Mouse (Mus musculus): Measurements from ENCODE around the gene Ehd4.
A peak's percentile ranks its signal among the peaks of the same experiment; 100 is the strongest.

The Ehd4 gene

DNA sequence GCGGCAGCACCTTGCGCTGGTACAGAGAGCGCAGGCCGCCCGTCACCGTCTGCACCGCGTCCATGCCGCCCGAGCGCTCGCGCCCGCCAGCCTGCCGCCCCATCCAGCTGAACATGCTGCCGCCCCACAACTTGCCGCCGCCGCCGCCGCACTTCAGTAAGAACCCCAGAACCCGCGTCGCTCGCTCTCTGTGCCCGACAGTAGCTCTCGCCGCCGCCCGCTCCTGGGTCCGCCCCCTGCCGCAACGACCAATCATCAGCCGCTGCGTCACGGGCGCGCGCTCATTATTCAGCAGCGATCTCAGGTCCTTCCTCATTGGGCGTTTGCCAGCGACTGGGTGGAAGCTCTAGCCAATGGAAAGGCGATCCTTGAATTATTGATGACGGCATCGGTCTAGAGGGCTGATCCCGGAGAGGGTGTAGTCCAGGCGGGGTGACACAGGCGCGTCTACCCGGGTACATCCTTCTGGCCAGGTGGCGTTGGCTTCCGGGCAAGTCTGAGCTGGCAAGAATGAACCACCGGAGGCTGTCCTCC lies at the start of gene Ehd4:
Ehd4 (minus strand) TSS at position 246 of the 534 bp plus-strand sequence.
- DNase-seq (ENCODE audit: low spot score) = peak; percentile 97

DNA sequence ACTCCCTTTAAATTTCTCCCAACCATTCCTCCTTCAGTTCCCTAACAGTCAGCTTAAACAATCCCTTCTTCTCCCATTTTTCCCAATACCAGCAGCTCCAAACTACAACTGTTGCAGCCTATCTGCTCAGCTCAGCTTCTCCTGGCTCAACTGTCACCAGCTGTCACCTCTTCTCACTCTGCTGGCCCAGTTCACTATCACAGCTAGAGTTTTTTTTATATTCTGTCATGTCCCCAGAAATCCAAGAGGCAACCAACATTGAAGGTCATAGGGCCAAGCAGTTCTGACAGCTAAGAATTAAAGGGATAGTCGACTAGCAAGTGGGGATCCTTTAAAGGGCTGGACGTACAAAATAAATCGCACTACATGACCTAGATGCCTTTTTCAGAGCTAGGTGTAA lies 49.3 kb upstream of the Ehd4 start:
- no peak for DNase-seq (ENCODE audit: low spot score)

- no peak for DNase-seq (ENCODE audit: low spot score)
Observed at GRCm38 (mm10) chr2:120200077-120200476, 45.7 kb upstream of the Ehd4 start.

- no peak for DNase-seq (ENCODE audit: low spot score)
Observed at GRCm38 (mm10) chr2:120188174-120188573, 33.8 kb upstream of the Ehd4 start.

DNA sequence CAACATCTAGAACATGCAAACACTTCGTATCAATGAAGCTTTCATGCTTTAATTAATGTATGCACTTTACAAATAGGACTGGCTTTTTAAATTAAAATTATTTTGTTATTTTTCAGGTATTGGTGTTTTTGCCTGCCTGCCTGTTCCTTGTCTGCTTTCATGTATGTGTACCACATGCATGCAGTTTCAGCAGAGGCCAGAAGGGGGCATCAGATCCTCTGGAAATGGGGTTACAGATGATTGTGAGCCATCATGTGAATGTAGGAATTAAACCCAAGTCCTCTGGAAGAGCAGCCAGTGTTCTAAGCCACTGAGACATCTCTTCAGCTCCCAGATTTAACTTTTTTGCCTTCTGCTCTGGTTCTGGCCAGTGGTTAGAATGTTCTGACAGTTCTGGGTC lies 33.2 kb upstream of the Ehd4 start:
- DNase-seq (ENCODE audit: low spot score) = no peak

GRCm38 (mm10) chr2:120185527-120186276 lies 31.3 kb upstream of the Ehd4 start:
- DNase-seq (ENCODE audit: low spot score) = no peak

DNA sequence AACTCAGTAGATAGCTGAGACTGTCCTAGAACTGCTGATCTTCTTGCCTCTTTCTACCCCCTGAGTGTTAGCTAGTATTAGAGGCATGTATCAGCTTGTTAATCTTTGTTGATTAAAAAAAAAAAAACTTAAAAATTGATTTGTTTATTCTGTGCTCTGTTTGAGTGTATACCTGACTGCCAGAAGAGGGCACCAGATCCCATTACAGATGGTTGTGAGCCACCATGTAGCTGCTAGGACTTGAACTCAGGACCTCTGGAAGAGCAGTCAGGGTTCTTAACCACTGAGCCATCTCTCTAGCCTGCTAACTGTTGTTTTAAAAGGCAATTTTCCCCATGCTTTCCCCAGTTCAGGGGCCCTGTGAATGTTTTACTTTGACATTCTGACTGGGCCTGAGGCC lies 24.5 kb upstream of the Ehd4 start:
- DNase-seq (ENCODE audit: low spot score) = no peak

- DNase-seq (ENCODE audit: low spot score) = peak; percentile 52
Observed at GRCm38 (mm10) chr2:120173718-120174117, 19.3 kb upstream of the Ehd4 start.

DNA sequence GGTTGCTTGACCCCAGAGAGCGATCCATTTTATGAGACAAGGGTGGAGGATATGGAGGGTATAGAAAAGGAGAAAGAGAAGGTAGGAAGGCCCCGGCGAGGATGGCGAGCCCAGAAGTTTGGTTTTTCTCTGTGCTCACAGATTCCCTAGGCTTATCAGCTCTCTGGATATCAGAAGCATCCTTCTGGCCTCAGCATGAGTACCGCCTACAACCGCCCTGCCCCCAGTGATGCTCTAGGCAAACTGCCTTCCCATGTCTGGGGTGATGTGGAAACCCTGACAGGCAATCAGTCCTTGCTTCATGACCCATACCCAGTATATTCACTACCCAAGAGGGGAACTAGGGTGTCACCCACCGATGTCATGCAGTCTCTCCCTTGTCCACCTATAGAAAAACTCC lies 17.0 kb upstream of the Ehd4 start:
- no peak for DNase-seq (ENCODE audit: low spot score)

DNA sequence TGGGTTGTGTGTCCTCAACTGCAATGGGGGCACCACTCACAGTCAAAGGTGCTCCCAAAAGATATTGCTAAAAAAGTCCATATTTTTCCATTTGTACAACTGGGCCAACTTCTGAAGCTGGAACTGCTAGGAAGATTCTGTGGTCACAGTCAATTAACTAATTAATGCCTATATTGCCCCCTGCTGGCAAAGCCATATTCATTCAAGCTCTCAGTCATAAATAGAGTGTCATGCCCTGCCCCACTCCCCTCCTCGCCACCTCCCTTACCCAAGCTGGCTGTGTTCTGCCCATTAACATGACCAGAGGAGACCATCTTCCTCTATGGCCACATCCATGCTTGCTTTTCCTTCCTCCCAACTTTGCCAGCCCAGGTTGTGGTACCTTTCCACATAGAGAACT lies 16.3 kb upstream of the Ehd4 start:
- DNase-seq (ENCODE audit: low spot score) = peak; percentile 31

DNA sequence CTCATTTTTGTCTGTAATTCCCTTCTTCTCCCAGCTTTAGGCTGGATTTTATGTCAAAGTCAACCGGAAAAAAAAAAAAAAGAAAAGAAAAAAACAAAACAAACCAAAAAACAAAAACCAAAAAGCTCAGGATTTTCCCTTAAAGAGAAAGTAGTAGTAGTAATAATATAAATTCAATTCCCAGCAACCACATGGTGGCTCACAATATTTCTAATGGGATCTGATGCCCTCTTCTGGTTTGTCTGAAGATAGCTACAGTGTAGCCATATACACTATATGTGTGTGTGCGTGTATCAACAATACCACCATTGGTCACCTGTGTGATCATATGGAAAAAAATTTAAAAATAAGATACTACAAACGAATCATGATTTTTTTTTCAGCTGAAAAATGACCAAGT lies 15.0 kb upstream of the Ehd4 start:
- no peak for DNase-seq (ENCODE audit: low spot score)

- no peak for DNase-seq (ENCODE audit: low spot score)
Observed at GRCm38 (mm10) chr2:120167763-120168162, 13.4 kb upstream of the Ehd4 start.

- no peak for DNase-seq (ENCODE audit: low spot score)
Observed at GRCm38 (mm10) chr2:120165474-120165873, 11.1 kb upstream of the Ehd4 start.

DNA sequence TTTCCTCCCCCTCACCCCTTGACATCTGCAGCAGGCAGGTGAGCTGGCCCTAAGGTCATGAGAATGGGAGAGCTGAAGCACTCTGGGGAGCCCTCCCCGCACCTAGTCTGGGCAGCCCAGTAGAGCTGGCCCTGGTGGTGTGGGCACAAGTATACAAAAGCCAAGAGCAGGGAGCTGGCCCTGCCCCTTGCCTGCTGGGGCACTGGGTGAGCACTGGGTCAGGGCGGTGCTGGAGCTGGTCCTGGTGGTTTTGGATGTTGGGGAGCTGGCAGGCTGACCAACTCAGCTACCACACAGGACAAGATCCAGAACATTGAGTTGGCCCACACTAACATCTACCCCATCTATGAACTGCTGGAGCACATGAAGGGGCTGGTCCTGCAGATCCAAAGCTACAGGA lies 5.0 kb upstream of the Ehd4 start:
- DNase-seq (ENCODE audit: low spot score) = no peak

- DNase-seq (ENCODE audit: low spot score) = no peak
Observed at GRCm38 (mm10) chr2:120158846-120159245, 4.4 kb upstream of the Ehd4 start.

DNA sequence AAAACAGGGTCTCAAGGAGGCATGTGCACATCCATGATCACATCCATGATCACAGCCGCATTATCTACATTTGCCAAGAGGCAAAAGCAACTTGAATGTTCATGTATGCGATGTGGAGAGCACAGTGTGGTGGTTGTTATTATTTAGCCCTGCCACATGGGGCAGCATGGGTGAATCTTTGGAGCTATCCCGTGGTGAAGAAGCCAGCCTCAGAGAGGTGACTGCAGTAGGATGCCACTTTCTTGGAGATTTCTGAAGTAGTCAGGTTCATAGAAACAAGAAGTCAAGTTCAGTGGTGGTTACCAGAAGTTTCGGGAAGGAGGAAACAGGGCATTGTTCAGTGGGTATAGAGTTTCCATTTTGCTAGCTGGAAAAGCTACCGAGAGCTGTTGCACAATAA lies 3.6 kb upstream of the Ehd4 start:
- DNase-seq (ENCODE audit: low spot score) = no peak

- DNase-seq (ENCODE audit: low spot score) = no peak
Observed at GRCm38 (mm10) chr2:120157606-120158005, 3.2 kb upstream of the Ehd4 start.

DNA sequence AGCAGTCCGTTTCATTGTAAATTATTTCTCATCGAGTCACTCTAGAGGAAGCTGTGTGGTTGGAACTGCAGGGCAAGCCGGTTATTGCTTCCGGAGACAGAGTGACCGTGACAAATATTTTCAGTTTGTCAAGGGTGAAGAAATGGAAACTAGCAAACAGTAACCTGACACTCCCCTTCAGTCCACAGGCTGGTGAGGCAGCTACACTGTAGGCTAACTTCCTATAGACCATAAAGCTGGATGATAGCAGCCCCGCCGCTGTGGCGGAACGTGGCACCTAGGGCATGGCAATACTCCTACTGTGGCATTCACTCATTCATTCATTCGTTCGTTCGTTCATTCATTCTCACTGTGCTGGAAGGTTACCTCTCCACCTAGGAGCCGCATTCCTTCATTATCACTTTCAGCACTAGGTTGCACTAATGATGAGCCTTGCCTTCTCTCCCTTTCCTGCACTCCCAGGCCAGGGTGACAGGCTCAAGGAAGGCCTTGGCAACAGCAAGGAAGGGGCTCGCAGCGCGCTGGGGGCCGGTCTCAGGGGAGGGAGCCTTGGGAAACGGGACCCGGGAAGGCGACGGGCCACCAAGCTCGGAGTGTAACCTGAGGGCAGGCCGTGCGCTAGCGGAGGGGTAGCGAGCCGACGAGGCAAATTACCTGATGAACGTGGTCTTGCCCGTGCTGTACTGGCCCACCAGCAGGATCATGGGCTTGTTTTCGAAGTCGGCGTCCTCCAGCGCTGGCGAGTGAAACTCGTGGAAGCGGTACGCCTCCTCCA lies 633 bp downstream of the Ehd4 start:
- DNase-seq (ENCODE audit: low spot score) = no peak

DNA sequence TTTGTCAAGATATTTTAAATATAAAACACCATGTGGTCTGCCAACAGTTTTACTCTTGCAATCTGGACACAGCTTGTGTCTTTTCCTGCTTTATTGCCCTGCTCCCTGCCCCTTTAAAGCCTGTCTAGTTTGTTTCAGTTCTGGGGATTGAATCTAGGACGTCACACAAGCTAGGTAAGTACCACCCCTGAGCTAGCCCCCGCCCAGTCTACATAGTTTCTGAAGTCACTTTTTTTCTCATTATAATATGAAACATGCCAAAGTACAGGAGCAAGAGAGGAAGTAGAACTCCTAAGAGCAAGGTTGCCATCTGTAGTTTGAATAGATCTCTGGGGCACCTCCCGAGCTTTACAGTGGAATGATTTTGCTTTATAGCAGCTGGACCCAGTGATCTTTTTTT lies 3.8 kb downstream of the Ehd4 start:
- DNase-seq (ENCODE audit: low spot score) = no peak

GRCm38 (mm10) chr2:120149634-120150033 lies 4.8 kb downstream of the Ehd4 start:
- no peak for DNase-seq (ENCODE audit: low spot score)

DNA sequence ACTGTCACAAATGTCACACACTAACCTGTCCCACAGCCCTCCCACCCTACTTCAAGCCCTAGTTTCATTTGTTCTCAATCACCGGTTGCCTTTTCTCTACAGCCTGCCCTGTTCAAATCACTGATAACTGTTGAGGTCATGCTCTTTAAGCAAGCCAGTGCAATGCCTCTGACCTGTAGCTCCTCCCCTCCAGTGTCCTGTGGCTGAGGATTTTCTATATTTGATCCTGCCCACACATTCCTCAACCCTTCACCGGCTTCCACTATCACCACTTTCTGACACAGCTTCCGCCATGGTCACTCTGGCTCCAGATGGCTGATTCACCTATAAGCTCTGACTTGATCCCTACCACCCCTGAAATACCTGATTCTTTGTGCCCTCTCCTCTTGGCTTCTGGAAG lies 6.4 kb downstream of the Ehd4 start:
- no peak for DNase-seq (ENCODE audit: low spot score)

DNA sequence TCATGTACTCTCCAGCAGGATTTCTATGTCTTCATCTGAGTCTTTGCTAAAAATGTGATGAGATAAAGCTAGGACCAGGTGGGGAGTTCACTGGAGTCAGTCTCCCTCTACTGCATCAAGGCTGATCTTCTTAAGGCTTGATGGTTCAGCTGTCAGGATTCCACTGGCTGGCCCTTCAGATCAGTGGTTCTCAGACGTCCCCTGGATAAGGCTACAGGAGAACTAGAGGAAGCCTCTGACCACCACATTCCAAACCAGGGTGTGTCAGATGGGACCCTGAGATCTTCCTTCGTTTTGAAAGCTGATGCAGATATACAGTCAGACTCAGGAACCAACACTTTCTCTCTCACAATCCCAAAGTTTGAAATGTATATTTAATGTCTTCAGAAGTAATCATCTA lies 7.0 kb downstream of the Ehd4 start:
- no peak for DNase-seq (ENCODE audit: low spot score)

DNA sequence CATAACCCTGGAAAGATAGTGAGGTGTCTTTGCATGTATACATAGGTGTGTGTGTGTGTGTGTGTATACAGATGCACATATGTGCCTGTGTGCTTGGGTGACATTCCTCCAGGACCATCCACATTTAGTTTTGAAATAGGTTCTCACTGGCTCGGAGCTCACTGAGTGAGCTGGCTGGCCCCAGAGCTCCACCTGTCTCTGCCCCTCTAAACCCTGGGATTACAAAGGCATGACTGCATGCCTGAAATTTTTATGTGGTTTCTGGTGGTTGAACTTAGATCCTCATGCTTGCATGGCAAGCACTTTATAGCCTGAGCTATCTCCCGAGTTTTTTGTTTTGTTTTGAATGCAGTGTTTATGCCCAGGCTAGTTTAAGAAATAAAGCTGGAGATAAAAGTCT lies 7.9 kb downstream of the Ehd4 start:
- DNase-seq (ENCODE audit: low spot score) = no peak

Measured in ovary, postnatal 14 days (tissue).